Mouse (Mus musculus): ENCODE data around the gene Thop1.
"Not testable (repeated sequence)": the region's sequence is repeated elsewhere in the genome, so short reads cannot be mapped to it uniquely, and the experiment has no call there.

The Thop1 gene

DNA sequence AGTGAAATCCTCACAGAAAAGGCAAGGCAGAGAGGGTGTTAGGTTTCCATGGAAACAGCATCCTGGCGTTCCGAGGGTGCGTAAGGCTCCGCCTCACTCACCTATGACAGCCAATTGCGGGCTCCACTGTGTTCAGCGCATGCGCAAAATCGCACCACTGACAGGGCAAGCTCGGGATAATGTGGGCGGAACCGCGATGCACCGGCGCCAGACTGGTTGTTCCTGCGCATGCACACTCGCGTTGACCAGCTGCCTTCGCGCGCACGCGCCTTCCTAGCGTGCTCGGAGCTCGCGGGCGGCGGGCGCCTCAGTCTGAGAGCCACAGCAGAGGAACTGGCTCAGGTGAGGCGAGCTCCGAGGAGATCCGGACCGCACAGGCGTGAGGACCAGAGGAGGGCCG is at the start of gene Thop1:
Thop1 (plus strand) TSS at position 200 of the 400 bp plus-strand sequence.
- peak; percentile 100 for DNase-seq (ENCODE audit: low read depth)

DNA sequence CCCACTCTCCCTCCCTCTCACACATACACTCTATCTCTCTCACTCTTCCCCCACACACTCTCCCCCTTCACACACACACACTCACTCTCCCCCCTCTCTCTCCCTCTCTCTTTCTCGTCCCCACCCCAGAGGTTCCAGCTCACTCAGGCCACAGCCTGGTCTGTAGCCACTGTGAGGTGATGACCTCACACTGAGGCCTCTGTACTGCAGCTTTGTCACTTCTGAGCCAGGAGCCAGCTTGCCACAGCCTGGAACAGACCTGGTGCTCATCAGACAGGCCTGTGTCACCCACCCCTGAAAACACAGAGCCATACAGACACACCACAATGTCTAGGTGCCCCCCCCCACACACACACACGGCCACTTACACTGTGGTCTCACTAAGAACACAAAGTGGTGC is 49.6 kb upstream of the Thop1 start:
- no peak for DNase-seq (ENCODE audit: low read depth)

DNA sequence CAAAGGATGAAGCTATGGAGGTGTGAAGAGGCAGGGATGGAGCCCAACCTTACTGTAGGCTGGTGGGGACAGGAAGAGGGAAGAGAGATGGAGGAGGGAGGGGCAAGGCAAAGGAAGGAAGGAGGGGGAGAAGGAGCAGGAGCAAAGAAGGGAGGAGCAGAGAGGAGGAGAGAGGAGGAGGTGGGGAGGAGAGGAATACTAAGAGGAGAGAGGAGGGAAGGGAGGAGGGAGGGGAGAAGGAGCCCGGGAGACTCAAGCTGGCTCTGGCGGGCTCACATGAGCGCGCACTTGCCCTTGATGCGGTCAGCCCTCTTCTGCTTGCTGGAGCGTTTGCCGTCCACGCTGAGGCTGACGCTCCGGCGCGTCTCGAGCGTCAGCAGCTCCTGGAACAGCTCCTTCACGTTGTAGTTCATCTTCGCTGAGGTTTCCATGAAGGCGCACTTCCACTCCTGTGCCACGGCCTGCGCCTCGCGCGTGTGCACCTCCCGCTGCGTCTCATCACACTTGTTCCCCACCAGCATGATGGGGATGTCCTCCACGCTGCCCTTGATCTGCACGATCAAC is 48.2 kb upstream of the Thop1 start:
- DNase-seq (ENCODE audit: low read depth) = no peak

DNA sequence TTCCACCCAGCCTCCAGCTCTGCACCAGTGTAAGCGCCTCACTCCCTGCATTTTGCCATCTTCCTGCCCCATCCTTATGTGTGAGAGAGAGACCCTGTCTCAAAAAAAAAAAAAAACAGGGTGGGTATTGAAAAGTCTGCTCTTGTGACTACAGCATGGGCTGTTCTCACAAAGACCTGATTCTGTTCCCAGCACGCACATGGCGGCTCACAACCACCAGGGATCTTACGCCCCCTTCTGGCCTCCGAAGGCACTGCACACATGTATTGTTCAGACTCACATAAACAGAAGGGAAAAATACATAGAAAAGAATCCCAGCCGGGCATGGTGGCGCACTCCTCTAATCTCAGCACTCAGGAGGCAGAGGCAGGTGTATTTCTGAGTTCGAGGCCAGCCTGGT is 47.1 kb upstream of the Thop1 start:
- peak; percentile 62 for DNase-seq (ENCODE audit: low read depth)

DNA sequence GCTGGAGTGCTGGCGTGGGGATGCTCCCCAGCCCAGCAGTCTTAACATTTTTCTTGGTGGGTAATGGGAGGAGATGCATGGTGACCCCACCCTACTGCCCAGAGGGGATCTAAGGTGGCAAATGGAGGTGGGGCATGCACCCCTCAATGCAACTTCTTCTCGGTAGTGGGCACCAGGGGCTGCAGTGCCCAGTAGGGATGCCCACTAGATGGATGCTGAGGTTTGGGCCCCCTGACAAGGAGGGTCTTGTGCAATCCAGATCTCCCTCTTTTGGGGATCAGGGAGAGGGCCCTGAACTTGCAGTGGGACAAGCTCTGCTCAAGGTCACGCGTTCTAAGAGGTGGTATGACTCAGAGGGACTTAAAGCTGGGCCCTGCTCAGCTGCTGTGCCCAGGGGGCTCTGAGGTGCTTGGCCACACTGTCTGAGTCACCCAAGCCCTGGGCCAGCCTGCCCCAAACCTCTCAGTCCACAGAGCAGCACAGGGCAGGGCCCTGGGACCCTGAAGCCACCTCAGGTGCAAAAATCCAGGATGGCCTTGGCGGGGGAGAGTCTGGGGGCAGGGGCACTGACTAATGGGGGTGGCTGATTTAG is 45.4 kb upstream of the Thop1 start:
- DNase-seq (ENCODE audit: low read depth) = no peak

DNA sequence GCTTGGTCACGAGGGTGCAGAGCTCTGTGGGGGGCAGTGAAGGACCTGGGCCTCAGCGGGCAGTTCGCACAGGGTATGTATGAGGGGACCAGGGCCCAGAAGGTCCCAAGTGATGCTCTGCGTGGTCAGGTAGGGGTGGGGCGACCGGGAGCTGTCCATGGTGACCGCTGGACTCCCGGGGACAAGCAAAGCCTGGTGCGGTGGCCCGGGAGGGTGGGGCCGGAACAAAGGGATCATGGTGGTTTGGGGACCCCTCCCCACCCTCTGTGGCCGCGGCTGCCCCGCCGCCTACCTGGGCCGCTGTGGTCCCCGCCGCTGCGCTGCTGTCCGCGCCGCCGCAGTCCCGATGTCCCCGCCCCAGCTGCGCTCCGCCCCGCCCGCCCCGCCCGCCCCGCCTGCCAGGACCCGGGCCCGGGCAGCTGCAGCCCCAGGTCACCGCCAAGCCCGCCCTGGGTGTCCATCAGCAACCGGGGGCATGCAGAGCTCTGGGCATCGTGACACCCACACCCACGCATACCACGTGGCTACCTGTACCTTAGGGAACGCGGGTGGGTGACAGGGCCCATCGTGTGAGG is 44.7 kb upstream of the Thop1 start:
- no peak for DNase-seq (ENCODE audit: low read depth)

DNA sequence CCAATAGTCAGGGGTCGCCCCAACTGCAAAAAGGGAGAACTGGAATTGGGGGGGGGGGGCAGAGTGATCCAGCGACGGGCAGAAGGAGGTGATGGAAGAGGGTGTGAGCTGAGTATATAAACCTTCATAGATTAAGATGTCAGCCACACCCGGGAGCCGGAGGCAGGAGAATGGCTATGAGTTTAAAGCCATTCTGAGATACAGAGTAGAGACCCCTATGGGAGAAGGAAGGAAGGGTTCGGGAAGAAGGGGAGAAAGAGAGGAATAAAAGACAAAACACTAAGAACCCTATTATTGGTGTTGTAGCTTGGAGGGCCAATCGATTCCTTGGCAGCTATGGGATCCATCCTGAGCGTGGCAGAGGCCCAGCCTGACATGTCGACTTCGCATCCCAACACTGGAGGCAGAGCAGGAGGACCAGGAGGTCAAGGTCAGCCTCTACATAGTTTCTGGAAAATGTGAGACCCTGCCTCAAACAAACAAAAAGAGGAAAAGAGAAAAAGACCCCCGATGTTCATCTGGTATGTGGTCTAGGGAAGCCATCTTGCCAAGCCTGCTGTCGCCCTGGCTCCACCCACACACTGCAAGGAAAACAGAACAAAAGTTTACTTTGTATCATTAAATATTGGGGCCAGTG is 44.1 kb upstream of the Thop1 start, which contains the start of gene Diras1:
Diras1 (minus strand) TSS at position 24 of the 637 bp plus-strand sequence.
- DNase-seq (ENCODE audit: low read depth) = no peak

DNA sequence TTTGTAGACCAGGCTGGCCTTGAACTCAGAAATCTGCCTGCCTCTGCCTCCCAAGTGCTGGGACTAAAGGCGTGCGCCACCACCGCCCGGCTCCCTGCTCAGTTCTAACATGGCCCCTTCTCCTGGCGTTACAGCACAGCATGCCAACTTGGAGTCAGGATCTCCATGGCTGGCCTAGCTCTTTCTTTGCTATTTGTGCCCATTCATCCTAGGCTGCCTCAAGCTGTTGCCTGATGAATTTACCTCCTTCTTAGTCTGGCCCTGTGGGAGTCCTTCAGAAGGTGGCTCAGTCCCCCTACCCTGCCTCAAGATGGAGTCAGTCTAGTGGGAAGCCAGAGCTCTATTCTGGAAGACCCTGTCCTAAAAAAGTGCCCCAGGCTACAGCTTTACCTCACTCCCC is 43.0 kb upstream of the Thop1 start:
- no peak for DNase-seq (ENCODE audit: low read depth)

DNA sequence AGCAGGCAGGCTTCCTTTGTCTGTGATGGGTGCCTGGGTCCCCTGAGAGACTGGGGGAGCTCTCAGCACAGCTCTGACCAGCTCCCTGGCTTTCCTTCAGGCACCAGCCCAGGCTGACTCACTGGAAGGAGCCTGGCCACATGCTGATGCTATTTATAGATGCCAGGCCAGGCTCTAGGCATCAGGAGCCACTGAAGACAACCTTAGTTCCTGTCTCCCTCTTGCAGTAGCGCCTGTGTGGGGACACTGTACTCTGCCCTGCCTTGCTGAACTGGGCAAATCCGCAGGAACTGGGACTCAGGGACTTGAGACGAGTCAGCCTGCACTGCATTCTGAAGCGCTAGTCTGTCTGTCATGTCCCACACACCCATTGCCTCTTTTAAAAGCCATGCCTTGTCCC is 42.5 kb upstream of the Thop1 start:
- no peak for DNase-seq (ENCODE audit: low read depth)

DNA sequence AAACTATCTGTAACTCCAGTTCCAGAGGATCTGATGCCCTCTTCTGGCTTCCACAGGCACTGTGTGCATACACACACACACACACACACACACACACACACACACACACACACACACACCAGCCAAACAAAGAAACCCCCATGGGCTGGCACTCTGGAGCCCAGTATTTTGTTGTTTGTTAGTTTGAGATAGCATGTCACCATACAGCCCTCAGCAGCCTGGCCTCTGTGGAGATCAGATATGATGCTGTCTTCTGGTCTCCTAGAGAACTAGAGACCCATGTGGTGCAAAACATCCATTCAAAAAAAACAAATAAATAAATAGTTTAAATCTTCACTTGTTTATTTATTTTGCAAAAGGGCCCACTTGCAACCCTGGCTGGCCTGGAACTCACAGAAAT is 41.6 kb upstream of the Thop1 start:
- no peak for DNase-seq (ENCODE audit: low read depth)

DNA sequence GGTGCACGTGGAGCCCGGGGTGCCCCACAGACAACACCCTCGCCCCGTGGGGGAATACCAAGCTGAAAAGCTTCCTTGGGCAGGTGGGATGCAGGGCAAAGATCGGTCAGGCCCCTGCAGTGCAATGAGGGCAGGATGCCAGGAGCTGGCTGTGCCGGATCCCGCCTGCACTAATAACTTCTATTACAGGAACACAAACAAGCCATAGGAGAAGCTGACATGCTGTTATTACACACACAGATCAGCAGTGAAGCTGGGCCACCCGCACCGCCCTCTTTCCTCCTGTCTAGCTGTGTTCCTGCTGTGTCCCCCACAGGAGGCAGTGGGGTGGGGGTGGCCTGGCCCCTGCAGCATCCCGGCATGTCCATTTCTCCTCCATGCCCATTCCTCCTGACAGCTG is 40.8 kb upstream of the Thop1 start:
- no peak for DNase-seq (ENCODE audit: low read depth)

DNA sequence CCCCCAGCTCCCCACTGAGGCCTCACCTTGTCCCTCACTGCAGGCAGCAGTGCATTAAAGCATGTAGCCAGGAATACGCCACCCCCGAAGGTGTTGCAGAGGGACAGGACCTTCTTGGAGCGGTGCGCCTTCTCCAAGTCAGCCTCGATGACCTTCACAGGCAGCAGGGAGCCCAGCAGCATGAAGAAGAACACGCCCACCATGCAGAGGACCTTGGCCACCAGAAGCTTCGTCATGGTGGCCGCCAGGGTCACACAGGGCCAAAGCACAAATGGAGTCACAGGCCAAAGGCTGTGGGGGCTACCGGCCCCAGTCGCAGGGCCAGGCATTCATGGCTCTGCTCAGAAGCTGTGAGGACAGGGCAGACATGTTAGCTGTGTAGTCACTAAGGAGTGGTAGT is 36.2 kb upstream of the Thop1 start:
- no peak for DNase-seq (ENCODE audit: low read depth)

DNA sequence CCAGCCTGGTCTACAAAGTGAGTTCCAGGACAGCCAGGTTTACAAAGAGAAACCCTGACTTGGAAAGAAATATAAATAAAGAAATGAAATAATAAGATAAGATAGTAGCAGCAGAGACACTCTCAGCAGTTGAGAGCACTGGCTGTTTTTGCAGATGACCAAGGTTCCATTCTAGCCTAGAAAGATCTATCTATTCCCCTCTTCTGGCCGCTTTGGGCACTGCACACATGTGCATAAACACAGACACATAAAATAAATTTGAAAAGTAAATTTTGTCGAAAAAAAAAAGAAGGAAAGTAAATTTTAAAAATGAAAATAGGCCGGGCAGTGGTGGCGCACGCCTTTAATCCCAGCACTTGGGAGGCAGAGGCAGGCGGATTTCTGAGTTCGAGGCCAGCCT is 33.6 kb upstream of the Thop1 start:
- peak; percentile 71 for DNase-seq (ENCODE audit: low read depth)

DNA sequence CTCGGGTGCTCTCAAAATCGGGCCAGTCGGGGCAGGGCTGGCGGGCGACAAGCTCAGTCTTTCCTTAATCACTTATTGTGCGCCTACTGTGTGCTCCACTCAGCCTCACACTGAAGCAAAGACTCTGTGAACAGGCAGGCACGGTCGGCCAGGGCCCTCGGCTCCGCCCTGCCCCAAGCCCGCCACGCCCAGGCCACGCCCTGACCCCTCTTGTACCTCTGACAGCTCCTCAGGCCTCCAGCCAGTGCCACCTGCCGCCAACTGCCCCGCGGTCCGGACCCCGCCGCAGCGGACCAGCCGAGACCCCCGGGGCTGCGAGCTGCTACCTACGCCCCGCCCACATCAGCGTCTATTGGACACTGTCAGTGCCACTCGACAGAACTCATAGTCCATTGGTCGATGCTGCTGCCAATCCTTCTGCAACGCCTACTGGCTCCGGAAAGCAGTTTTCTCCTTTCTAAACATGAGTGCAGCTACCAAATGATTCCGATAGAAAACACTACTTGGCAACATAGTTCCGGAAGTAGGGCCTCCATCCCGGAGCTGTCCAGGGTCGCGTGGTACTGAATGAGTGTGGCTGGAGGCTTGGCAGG is 32.8 kb upstream of the Thop1 start, which contains the start of gene Slc39a3:
Slc39a3 (minus strand) TSS at position 439 of the 593 bp plus-strand sequence.
- peak; percentile 99 for DNase-seq (ENCODE audit: low read depth)

DNA sequence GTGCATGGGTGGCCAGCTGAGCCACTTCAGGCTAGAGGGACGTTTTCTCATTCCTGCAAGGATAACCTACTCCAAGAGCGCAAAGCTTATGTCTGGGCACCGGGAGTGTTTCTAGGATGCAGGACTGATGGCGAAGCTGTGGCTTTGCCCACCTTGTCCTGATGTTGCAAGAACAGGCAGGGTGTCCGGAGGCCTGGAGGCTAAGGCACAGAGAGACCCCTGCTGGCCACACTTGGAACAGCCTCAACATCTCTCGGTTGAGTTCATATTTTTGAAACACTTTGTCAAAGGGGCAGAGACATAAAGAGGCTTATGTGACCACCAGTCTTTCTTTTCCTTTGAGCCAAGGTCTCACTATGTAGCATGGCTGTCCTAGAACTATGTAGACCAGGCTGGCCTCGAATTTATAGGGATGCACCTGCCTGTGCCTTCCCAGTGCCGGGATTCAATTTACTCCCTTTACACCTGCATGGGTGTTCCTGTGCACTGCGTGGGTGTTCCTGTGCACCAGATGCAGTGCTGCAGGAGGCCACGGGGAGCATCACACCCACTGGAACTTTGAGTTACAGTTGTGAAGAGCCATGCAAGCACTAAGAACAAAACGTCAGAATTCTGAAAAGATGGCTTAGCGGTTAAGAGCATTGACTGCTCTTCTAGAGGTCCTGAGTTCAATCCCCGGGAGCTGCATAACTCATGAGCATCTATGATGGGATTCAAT is 28.2 kb upstream of the Thop1 start:
- peak; percentile 84 for DNase-seq (ENCODE audit: low read depth)

DNA sequence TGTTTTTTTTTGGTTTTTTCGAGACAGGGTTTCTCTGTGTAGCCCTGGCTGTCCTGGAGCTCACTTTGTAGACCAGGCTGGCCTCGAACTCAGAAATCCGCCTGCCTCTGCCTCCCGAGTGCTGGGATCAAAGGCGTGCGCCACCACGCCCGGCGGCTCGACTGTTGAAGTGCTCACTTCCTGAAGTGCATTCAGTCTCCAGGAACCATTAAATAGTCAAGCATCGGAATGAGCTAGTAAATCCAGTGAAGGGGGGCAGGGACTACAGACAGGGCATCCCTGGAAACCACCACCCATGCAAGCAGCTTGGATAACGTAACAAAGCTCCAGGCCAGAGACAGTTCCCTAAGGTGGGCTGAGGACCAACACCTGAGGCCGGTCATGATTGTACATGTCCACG is 24.6 kb upstream of the Thop1 start:
- DNase-seq (ENCODE audit: low read depth) = not testable (repeated sequence)

DNA sequence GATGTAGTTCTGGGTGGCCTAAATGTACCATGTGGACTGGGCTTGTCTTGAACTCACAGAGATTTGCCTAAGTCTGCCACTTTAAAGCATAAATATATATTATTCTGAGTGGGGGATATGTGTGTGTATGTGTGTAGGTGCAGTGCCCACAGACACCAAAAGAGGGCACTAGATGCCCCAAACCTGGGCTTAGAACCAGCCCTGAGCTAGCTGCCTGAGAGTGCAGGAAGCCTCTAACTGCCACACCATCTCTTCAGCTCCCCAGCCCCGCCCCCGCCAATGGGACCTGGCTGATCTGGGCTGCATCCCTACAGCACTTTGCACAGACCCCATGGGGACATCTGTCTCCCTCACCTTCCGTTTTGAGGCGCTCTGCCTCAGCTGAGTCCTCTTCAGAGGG is 19.2 kb upstream of the Thop1 start:
- peak; percentile 54 for DNase-seq (ENCODE audit: low read depth)

DNA sequence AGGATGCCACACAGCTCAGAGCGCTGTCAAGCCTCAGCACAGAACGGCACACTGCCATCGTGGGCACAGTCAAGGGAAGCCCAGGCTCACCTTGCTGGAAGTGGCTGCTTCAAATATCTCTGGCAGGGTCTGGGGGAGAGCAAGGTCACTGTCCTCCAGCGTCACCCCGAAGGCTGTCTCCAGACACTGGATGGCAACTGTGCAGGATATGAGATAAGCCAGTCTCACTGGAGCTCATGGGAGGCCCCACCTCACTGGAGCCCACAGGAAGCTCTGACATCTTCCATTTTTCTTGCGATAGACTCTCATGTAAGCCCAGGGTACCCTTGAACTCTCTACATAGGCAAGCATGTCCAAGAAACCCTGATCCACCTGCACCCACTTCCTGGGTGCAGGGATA is 18.7 kb upstream of the Thop1 start:
- DNase-seq (ENCODE audit: low read depth) = no peak

DNA sequence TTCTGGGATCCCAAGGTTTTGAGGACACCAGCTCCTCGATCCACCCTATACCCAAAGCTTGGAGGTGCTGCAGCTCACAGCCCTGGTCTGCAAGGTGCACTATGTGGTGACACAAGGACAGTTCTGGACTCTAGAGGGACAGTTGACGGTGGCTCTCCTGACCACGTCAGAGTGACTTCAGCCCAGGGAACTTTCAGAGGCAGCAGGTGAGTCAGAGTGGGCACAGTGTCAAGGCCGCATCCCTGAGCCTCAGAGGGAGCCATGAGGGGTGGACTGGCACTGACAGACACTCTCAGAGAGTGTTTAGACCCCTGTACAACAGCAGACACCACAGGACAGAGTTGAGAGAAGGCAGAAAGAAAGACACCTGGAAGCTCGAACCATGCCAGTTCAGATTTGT is 17.3 kb upstream of the Thop1 start:
- no peak for DNase-seq (ENCODE audit: low read depth)

DNA sequence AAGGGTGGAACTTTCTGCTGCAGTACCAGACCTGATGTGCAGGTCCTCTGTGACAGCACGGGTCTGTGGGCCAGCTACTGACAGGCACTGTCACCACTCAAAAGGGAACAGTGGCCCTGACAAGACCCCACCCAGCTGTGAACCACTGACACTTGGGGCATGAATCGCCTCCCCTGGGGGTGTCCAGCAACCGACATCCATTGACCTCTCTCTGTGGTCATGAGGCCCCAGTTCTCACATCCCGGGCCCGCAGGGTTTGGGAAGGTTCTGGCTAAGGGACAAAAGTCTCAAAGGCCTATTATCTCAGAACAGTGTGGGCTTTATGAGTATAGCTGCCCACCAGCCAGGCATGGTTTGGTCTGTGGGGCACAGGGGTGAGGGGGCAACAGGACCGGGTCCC is 14.7 kb upstream of the Thop1 start:
- DNase-seq (ENCODE audit: low read depth) = no peak

DNA sequence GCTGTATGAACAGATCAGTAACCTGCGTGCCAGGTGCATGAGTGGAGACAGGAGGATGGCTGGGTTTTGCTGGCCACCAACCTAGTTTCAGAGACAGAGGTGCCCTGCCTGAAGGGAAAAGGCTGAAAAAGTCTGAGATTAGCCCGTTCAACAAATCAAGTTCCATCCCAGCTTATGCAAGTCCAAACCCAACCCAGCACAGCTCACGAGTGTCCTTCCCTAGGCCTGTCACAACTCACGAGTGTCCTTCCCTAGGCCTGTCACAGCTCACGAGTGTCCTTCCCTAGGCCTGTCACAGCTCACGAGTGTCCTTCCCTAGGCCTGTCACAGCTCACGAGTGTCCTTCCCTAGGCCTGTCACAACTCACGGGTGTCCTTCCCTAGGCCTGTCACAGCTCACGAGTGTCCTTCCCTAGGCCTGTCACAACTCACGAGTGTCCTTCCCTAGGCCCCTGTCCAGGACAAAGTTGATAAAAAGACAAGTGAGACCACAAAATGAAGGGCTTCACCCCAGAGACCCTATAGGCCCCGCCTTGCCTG is 14.0 kb upstream of the Thop1 start:
- not testable (repeated sequence) for DNase-seq (ENCODE audit: low read depth)
